Mouse (Mus musculus) embryonic facial prominence, embryonic 15.5 days (tissue): ENCODE measurements around the gene Slc30a2. TPM values are rescaled to one million over a fixed set of nuclear protein-coding genes. Genes with fewer than 3 reads are reported as not detected.
"Not testable (repeated sequence)": the region's sequence is repeated elsewhere in the genome, so short reads cannot be mapped to it uniquely, and the experiment has no call there.

Source experiments
- ATAC-seq: fragments of 200-750 bp; cut with Nextera tagmentation; 2 replicates; pipeline ENCODE4 v1.8.0; 2017; ENCODE audit warnings: low read depth, moderate TSS enrichment; ENCODE audit not compliant: insufficient number of reproducible peaks, low FRiP score, low TSS enrichment
- H3K27ac ChIP-seq: fragments of 300-500 bp; sonication (generic); replicated peaks from 2 replicates; pipeline ENCODE4 v1.5.1; 2015; ENCODE audit warnings: mild to moderate bottlenecking, inconsistent platforms
- H3K27me3 ChIP-seq: fragments of 300-500 bp; sonication (generic); 2 replicates; pipeline ENCODE4 v1.6.1; 2015; ENCODE audit warnings: inconsistent platforms
- H3K36me3 ChIP-seq: fragments of 300-500 bp; sonication (generic); 2 replicates; pipeline ENCODE4 v1.6.1; 2015; ENCODE audit warnings: mild to moderate bottlenecking, inconsistent platforms
- H3K4me1 ChIP-seq: fragments of 300-500 bp; sonication (generic); 2 replicates; pipeline ENCODE4 v1.6.1; 2015; ENCODE audit warnings: inconsistent platforms
- H3K4me2 ChIP-seq: fragments of 300-500 bp; sonication (generic); replicated peaks from 2 replicates; pipeline ENCODE4 v1.6.1; 2015; ENCODE audit warnings: mild to moderate bottlenecking, inconsistent platforms
- H3K4me3 ChIP-seq: fragments of 300-500 bp; sonication (generic); replicated peaks from 2 replicates; pipeline ENCODE4 v1.5.1; 2015; ENCODE audit warnings: mild to moderate bottlenecking, inconsistent platforms
- H3K9ac ChIP-seq: fragments of 300-500 bp; sonication (generic); 2 replicates; pipeline ENCODE4 v1.6.1; 2015; ENCODE audit warnings: inconsistent platforms
- H3K9me3 ChIP-seq: fragments of 300-500 bp; sonication (generic); replicated peaks from 2 replicates; pipeline ENCODE4 v1.6.1; 2016; ENCODE audit warnings: inconsistent platforms
- WGBS: fragments of 180-500 bp; shearing (Covaris S2); methylation state at CpG from one replicate; pipeline ENCODE4 v1.1.7; 2015; 5-methylcytosine and 5-hydroxymethylcytosine counted together
- polyA plus RNA-seq: library from polyadenylated mRNA; unstranded; fragments of >200 nt; fragmentation: Nextera tagmentation; extraction: Ambion mirVana; gene quantifications from 2 replicates; pipeline ENCODE4 v1.2.1, GENCODE M21; 2015

Slc30a2 gene
- polyA plus RNA-seq, 1 experiment from 2014 or later: 2.3 TPM

GRCm38 (mm10) chr4:134379510-134379909 is 36.5 kb downstream of the Slc30a2 start:
- H3K9ac ChIP-seq: no peak overlapping the region
- no peak for ATAC-seq
- H3K4me1 ChIP-seq: peaks cover 17% of the 10 kb centered on the region
- H3K4me2 ChIP-seq: no peak overlapping the region
- H3K36me3 ChIP-seq: no peaks in the 10 kb centered on the region
- H3K27ac ChIP-seq: peak overlapping the region; percentile 63; the same call in 1 of the 2 replicates
- no peaks in the 10 kb centered on the region for H3K9me3 ChIP-seq
- no peak overlapping the region for H3K4me3 ChIP-seq
- 63% methylated on average over 8 of the region's 8 CpGs for WGBS
- H3K27me3 ChIP-seq: no peaks in the 10 kb centered on the region

GRCm38 (mm10) chr4:134383750-134384149 is 40.8 kb downstream of the Slc30a2 start, which contains the start of gene Extl1:
Gene Extl1 (minus strand): TSS chr4:134383850.
- not testable (repeated sequence) for H3K4me2 ChIP-seq, ATAC-seq, H3K36me3 ChIP-seq, H3K27me3 ChIP-seq, H3K27ac ChIP-seq, H3K4me3 ChIP-seq, H3K9me3 ChIP-seq, H3K4me1 ChIP-seq, H3K9ac ChIP-seq
- 96% methylated on average over 2 of the region's 6 CpGs for WGBS

GRCm38 (mm10) chr4:134387268-134387667 is 44.3 kb downstream of the Slc30a2 start:
- Histone ChIP-seq H3K27ac (no peak overlapping the region), H3K4me2 (no peak overlapping the region), H3K36me3 (no peaks in the 10 kb centered on the region), H3K9ac (no peak overlapping the region), H3K27me3 (no peaks in the 10 kb centered on the region), H3K9me3 (no peaks in the 10 kb centered on the region), H3K4me3 (no peak overlapping the region), H3K4me1 (no peaks in the 10 kb centered on the region)
- 61% methylated on average over 6 of the region's 6 CpGs for WGBS
- no peak for ATAC-seq

GRCm38 (mm10) chr4:134388397-134388796 is 45.4 kb downstream of the Slc30a2 start:
- Histone ChIP-seq H3K27me3 (no peaks in the 10 kb centered on the region), H3K9ac (no peak overlapping the region), H3K36me3 (no peaks in the 10 kb centered on the region), H3K4me3 (no peak overlapping the region), H3K27ac (no peak overlapping the region), H3K4me1 (0 out of 2 replicates have a peak, but pooled peaks cover 2% of the 10 kb centered on the region), H3K4me2 (no peak overlapping the region), H3K9me3 (no peaks in the 10 kb centered on the region)
- WGBS: 11% methylated on average over 5 of the region's 5 CpGs
- no peak for ATAC-seq

GRCm38 (mm10) chr4:134391636-134392035 is 48.7 kb downstream of the Slc30a2 start:
- H3K9me3 ChIP-seq: no peaks in the 10 kb centered on the region
- 0 out of 2 replicates have a peak, but pooled peaks cover 2% of the 10 kb centered on the region for H3K4me1 ChIP-seq
- H3K27ac ChIP-seq: no peak overlapping the region
- WGBS: 82% methylated on average over 1 of the region's 1 CpGs
- ATAC-seq: no peak
- no peaks in the 10 kb centered on the region for H3K27me3 ChIP-seq
- H3K4me2 ChIP-seq: no peak overlapping the region
- no peak overlapping the region for H3K9ac ChIP-seq
- no peaks in the 10 kb centered on the region for H3K36me3 ChIP-seq
- no peak overlapping the region for H3K4me3 ChIP-seq

- H3K4me2 ChIP-seq: no peak overlapping the region
- 25% methylated on average over 8 of the region's 8 CpGs for WGBS
- H3K27me3 ChIP-seq: no peaks in the 10 kb centered on the region
- no peak overlapping the region for H3K4me3 ChIP-seq
- no peaks in the 10 kb centered on the region for H3K9me3 ChIP-seq
- ATAC-seq: no peak
- H3K36me3 ChIP-seq: no peaks in the 10 kb centered on the region
- H3K4me1 ChIP-seq: peaks cover 9% of the 10 kb centered on the region; the same call in 1 of the 2 replicates
- H3K9ac ChIP-seq: no peak overlapping the region
- H3K27ac ChIP-seq: no peak overlapping the region
These were observed 49.6 kb downstream of the Slc30a2 start for GRCm38 (mm10) chr4:134392595-134392994.

GRCm38 (mm10) chr4:134393026-134393425 is 50.0 kb downstream of the Slc30a2 start:
- Histone ChIP-seq H3K9me3 (no peaks in the 10 kb centered on the region), H3K9ac (no peak overlapping the region), H3K36me3 (no peaks in the 10 kb centered on the region), H3K27ac (no peak overlapping the region), H3K4me1 (peaks cover 12% of the 10 kb centered on the region; the same call in 1 of the 2 replicates), H3K27me3 (no peaks in the 10 kb centered on the region), H3K4me2 (no peak overlapping the region), H3K4me3 (no peak overlapping the region)
- ATAC-seq: no peak
- 28% methylated on average over 12 of the region's 12 CpGs for WGBS

- no peak overlapping the region for H3K4me3 ChIP-seq
- peaks cover 12% of the 10 kb centered on the region; the same call in 1 of the 2 replicates for H3K4me1 ChIP-seq
- no peak overlapping the region for H3K27ac ChIP-seq
- ATAC-seq: no peak
- H3K27me3 ChIP-seq: no peaks in the 10 kb centered on the region
- 94% methylated on average over 7 of the region's 7 CpGs for WGBS
- H3K9ac ChIP-seq: no peak overlapping the region
- H3K36me3 ChIP-seq: no peaks in the 10 kb centered on the region
- H3K9me3 ChIP-seq: no peaks in the 10 kb centered on the region
- no peak overlapping the region for H3K4me2 ChIP-seq
These were observed 52.2 kb downstream of the Slc30a2 start for GRCm38 (mm10) chr4:134395142-134395541.

- ATAC-seq: peak; percentile 98
- H3K4me3 ChIP-seq: peak within 1 kb of the TSS; percentile 51
- H3K9me3 ChIP-seq: no peaks in the 10 kb centered on the region
- peaks cover 19% of the 10 kb centered on the region for H3K4me1 ChIP-seq
- no peaks in the 10 kb centered on the region for H3K36me3 ChIP-seq
- under 1% methylated on average over 31 of the region's 31 CpGs for WGBS
- peak within 1 kb of the TSS; percentile 73 for H3K4me2 ChIP-seq
- peak within 1 kb of the TSS; percentile 45 for H3K9ac ChIP-seq
- peak within 1 kb of the TSS; percentile 86 for H3K27ac ChIP-seq
- no peaks in the 10 kb centered on the region for H3K27me3 ChIP-seq
These were observed 53.2 kb downstream of the Slc30a2 start, which contains the start of gene Pafah2 for GRCm38 (mm10) chr4:134395977-134396825. Gene Pafah2 (plus strand): TSS chr4:134396320.

GRCm38 (mm10) chr4:134397121-134397520 is 54.1 kb downstream of the Slc30a2 start:
- Histone ChIP-seq H3K9ac (peak overlapping the region; percentile 1; the same call in 1 of the 2 replicates), H3K27me3 (no peaks in the 10 kb centered on the region), H3K4me3 (peak overlapping the region; percentile 51), H3K27ac (peak overlapping the region; percentile 86), H3K36me3 (no peaks in the 10 kb centered on the region), H3K9me3 (no peaks in the 10 kb centered on the region), H3K4me1 (peaks cover 28% of the 10 kb centered on the region), H3K4me2 (peak overlapping the region; percentile 73)
- ATAC-seq: no peak
- 5% methylated on average over 7 of the region's 7 CpGs for WGBS

GRCm38 (mm10) chr4:134397732-134398131 is 54.8 kb downstream of the Slc30a2 start:
- H3K27ac ChIP-seq: peak overlapping the region; percentile 86
- peak overlapping the region; percentile 1; the same call in 1 of the 2 replicates for H3K9ac ChIP-seq
- peaks cover 29% of the 10 kb centered on the region for H3K4me1 ChIP-seq
- H3K4me3 ChIP-seq: peak overlapping the region; percentile 51; the same call in 1 of the 2 replicates
- ATAC-seq: no peak
- H3K27me3 ChIP-seq: no peaks in the 10 kb centered on the region
- 78% methylated on average over 9 of the region's 9 CpGs for WGBS
- peak overlapping the region; percentile 73 for H3K4me2 ChIP-seq
- no peaks in the 10 kb centered on the region for H3K36me3 ChIP-seq
- no peaks in the 10 kb centered on the region for H3K9me3 ChIP-seq
